Mouse (Mus musculus) adrenal gland (tissue): ENCODE results near the gene Tlr9.

ENCODE experiments used
- intact Hi-C: fragments of 180-260 bp; cut with DNase I; formaldehyde crosslinking; loops from one replicate; pipeline ENCODE4 v1.15.1; 2025
- long read RNA-seq, 2 experiments: library from polyadenylated mRNA; unstranded; transcript quantifications; one replicate each; pipeline ENCODE4 v2.0.0; 2020; ENCODE audit warnings: borderline replicate concordance in 1 of 2; ENCODE audit not compliant: insufficient replicate concordance in 1 of 2

Gene Tlr9
- long read RNA-seq, experiment 1 = 0 reads
- long read RNA-seq, experiment 2 = 0 reads

- intact Hi-C loops = no loop called here
Observed at GRCm38 (mm10) chr9:106222261-106222851, at the start of gene Tlr9. TSS of gene Tlr9 (plus strand) at chr9:106222598.

DNA sequence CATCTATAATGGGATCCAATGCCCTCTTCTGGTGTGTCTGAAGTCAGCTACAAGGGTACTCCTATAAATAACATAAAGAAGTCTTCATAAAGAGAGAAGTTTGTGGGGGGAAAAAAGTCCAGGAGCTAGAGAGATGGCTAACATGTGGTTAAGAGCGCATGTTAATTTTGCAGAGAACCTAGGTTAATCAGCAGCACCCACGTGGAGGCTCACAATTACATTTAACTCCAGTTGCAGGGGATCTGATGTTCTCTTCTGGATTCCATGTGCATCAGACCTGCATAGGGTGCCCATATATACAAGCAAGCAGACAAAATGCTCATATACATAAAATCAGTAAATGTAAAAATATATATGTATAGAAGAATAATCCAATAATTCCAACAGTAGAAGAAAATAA is 49.0 kb upstream of the Tlr9 start:
- intact Hi-C loops = loop anchor here (5.0 kb wide), 1 partner anchor 39 kb away; no protein-coding TSS in a partner anchor

- intact Hi-C loops = no loop called here
Observed at GRCm38 (mm10) chr9:106175552-106176200, 46.7 kb upstream of the Tlr9 start.

- intact Hi-C loops = no loop called here
Observed at GRCm38 (mm10) chr9:106176769-106177168, 45.6 kb upstream of the Tlr9 start.

GRCm38 (mm10) chr9:106177799-106178198 is 44.6 kb upstream of the Tlr9 start:
- intact Hi-C loops = no loop called here

- intact Hi-C loops = no loop called here
Observed at GRCm38 (mm10) chr9:106179454-106179853, 42.9 kb upstream of the Tlr9 start.

DNA sequence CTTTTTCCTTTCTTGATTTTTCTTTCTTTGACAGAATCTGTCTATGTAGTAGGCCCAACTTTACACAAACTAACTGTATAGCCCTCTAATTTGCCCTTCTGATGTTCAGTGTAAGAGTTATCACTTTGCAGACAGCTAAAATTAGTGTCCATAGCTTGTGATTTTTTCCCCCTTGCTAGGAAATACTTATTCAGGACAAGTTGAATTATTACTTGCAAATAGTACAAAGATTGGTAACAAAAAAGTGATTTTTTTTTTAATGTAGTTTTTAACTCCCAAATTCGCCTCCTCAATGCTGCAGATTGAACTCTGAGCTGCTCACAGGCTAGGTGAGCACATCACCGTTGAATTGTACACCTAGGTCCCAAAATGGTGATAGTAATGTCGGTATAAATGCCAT is 42.4 kb upstream of the Tlr9 start:
- intact Hi-C loops = no loop called here

- intact Hi-C loops = no loop called here
Observed at GRCm38 (mm10) chr9:106182146-106182545, 40.3 kb upstream of the Tlr9 start.

DNA sequence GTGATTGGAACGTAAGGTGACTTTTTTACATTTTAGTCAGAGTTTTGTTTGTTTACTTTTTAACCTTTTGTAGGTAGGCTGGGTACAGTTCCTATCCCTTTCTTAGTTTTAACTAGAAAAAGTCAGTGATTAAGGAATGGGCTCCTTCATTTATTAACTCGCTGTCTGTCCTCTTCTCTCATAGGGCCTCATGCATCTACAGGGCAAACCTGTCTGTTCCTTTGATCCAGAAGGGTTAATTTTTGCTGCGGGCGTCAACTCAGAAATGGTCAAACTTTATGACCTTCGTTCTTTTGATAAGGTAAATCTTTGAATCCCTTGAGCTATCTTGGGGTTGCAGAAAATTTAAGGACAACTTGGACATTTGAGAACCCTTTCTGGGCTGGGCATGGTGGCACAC is 38.4 kb upstream of the Tlr9 start:
- intact Hi-C loops = no loop called here

- intact Hi-C loops = no loop called here
Observed at GRCm38 (mm10) chr9:106191355-106191754, 31.0 kb upstream of the Tlr9 start.

DNA sequence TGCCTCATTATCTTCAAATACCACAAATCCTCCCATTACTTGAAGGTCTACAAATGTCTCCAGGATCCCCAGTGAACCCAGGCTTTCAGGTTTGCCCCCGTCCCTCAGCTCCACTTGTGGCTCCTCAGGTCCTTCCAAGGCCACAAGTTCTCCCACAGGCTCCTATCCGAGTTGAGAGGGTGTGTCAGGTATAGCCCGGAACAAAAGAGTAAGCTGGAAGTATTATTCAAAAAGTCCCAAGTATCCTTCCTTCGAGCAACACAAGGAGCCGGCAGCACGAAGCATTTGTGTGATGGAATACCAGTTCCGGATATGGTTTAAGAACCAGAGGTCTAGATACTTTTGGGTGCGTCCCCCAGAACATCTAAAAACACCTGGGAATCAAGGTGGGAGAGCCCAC is 30.4 kb upstream of the Tlr9 start:
- intact Hi-C loops = no loop called here

GRCm38 (mm10) chr9:106192998-106193397 is 29.4 kb upstream of the Tlr9 start:
- intact Hi-C loops = no loop called here

GRCm38 (mm10) chr9:106193930-106194807 is 28.2 kb upstream of the Tlr9 start:
- intact Hi-C loops = no loop called here

DNA sequence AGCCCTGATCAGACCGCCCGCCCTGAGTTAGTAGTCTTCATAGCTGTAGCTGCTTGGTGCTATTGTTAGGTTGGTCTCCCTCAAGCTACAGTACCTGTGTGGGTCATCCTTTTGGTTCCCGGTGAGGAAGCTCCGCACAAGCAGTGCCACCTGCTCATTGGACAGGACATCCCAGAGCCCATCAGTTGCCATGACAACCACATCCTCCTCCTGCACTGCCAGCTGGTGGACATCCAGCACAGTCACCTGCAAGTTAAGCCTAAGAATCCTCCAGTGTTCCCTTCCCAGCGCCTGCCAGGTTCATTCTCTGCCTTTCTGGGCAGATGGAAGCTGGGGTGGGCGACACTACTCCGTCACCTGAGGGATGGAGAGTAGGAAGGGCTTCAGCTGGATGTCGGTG is 26.7 kb upstream of the Tlr9 start:
- intact Hi-C loops = no loop called here

GRCm38 (mm10) chr9:106197081-106197713 is 25.2 kb upstream of the Tlr9 start:
- intact Hi-C loops = no loop called here

DNA sequence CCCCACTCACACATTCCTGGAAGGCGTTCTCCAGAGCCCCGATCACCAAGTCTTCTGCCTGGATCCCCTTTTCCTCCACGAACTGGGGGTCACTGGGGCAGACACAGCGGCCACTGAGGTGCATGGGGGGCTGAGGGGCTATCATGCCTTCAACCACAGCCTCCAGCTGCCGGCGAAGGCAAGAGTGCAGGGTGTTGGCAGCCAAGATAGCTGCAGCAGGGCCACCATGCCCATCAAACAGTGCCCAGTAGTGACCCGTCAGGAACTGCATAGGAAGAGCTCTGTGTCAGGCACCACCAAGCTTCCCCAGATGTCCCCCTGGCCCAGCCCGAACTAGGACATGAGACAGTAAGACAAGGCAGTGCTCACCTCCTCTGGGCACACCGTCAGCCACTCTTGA is 24.7 kb upstream of the Tlr9 start:
- intact Hi-C loops = no loop called here

GRCm38 (mm10) chr9:106198962-106199458 is 23.4 kb upstream of the Tlr9 start:
- intact Hi-C loops = no loop called here

DNA sequence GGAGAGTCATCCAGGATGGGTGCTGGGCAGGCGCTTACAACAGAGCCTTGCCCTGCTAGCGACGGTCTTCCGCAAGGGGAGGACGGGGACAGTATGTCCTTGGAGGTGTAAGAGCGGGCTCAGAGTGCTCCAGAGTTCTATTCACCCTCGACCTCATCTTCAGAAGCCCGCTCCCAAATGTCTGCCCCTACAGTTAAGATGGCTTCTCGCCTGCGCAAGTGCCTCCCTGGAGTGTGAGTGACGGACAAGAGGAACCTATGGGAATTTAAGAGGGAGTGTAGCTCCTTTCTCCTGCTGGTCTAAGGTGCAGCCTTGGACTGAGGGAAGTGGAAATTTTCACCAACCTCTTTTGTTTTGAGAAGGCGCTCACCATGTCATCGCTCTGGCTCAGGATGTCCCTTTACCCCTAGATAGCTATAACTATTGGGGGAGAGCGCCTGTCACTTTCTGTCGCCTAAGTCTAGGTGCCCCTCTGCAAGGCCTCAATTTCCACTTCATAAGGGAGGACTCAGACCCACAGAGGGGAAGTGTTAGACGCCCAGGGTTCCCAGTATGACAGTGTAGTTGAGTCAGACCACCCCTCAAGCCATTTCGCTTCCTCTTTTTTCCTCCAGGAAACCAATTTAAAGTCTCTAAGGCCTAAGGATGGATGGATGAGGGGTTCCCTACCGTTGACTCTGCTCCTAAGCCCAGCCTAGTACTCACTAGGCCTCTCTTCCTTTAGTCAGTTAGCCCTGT is 22.7 kb upstream of the Tlr9 start, which contains the start of gene Ppm1m:
Gene Ppm1m, minus strand, starts transcription at position 212 of the 738 bp plus-strand sequence.
- intact Hi-C loops = no loop called here

DNA sequence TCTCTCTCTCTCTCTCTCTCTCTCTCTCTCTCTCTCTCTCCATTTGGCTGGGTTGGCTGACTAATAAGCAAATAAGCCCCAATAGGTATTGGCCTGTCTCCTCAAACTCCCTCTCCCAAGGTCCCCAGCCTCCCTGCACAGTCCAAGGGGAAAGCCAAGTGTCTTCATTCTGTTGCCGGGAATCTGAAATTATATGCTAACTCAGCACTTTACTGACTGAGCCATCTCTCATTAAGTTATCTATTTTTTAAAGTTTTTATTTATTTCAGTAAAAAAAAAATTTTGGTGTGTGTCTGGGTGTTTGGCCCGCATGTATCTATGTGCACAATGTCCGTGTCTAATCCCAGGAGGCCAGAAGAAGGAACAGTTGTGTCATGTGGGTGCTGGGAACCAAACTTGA is 20.5 kb upstream of the Tlr9 start:
- intact Hi-C loops = no loop called here

DNA sequence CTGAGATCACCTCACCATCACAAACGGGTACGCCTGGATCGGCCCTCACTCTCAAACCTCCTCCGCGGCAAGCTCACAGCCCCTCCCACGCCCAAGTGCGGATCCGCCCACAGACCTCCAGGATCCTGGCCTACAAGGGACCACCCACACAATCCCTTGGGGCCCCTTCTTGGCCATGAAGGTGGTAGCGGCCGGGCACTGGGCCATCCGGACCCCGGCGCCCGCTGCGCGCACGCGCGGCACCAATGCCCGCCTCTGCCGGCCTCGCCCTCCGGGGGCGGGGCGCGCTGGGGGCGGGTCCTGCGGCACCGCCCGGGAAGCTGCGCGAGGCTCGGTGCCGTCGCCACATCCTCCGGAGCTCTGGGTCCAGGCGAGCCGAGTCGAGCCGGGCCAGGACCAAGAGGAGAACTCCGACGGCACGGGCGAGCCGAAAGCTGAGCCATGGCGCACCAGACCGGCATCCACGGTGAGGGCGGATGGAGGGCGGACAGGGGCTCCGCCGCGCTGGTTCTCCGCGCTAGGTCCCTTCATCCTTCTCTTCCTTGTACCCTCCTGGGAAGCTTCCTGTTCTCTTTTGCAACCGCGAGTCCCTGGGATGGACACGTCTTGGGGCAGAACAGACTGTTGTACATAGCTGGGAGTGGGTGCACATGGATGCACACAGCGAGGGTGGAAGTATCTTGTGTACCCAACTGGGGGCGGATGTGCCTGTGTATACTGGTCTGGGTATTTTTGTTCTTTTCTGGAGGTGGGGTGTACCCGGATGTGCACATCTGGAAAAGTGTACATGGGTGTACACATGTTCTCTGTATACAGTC is 19.4 kb upstream of the Tlr9 start, which contains the start of gene Twf2:
Gene Twf2, plus strand, starts transcription at position 290 of the 818 bp plus-strand sequence.
- intact Hi-C loops = no loop called here
